Mouse (Mus musculus): ENCODE data around the gene Lrrc32. TPM values are rescaled to one million over a fixed set of nuclear protein-coding genes. Genes with fewer than 3 reads are reported as not detected.

Gene Lrrc32
- polyA plus RNA-seq, 1 experiment from 2014 or later, result 2.3 TPM

GRCm38 (mm10) chr7:98524401-98524800 is 35.3 kb downstream of the Lrrc32 start:
- no peaks in the 10 kb centered on the region for H3K27me3 ChIP-seq
- no peak overlapping the region for H3K9ac ChIP-seq (replicated peaks)
- H3K9me3 ChIP-seq, result no peaks in the 10 kb centered on the region
- no peak overlapping the region for H3K4me3 ChIP-seq
- no peaks in the 10 kb centered on the region for H3K36me3 ChIP-seq
- no peak for ATAC-seq (replicated peaks)
- peaks cover 21% of the 10 kb centered on the region for H3K4me1 ChIP-seq
- peak overlapping the region; percentile 41 for H3K27ac ChIP-seq (replicated peaks)
- H3K4me2 ChIP-seq (replicated peaks), result no peak overlapping the region
- WGBS, result 32% methylated on average over 6 of the region's 6 CpGs

- Histone ChIP-seq H3K27me3 (no peaks in the 10 kb centered on the region), H3K36me3 (no peaks in the 10 kb centered on the region), H3K9me3 (no peaks in the 10 kb centered on the region), H3K4me1 (peaks cover 21% of the 10 kb centered on the region), H3K27ac (replicated peaks) (no peak overlapping the region), H3K4me2 (replicated peaks) (no peak overlapping the region), H3K4me3 (no peak overlapping the region), H3K9ac (replicated peaks) (no peak overlapping the region)
- WGBS, result 85% methylated on average over 6 of the region's 6 CpGs
- no peak for ATAC-seq (replicated peaks)
Observed at GRCm38 (mm10) chr7:98524869-98525699, 36.0 kb downstream of the Lrrc32 start.

GRCm38 (mm10) chr7:98527085-98527484 is 38.0 kb downstream of the Lrrc32 start:
- H3K36me3 ChIP-seq, result no peaks in the 10 kb centered on the region
- no peak overlapping the region for H3K9ac ChIP-seq (replicated peaks)
- H3K27ac ChIP-seq (replicated peaks), result no peak overlapping the region
- H3K4me3 ChIP-seq, result no peak overlapping the region
- H3K4me2 ChIP-seq (replicated peaks), result no peak overlapping the region
- no peaks in the 10 kb centered on the region for H3K9me3 ChIP-seq
- H3K27me3 ChIP-seq, result no peaks in the 10 kb centered on the region
- ATAC-seq (replicated peaks), result no peak
- 96% methylated on average over 3 of the region's 3 CpGs for WGBS
- peaks cover 21% of the 10 kb centered on the region for H3K4me1 ChIP-seq

- Histone ChIP-seq H3K27ac (replicated peaks) (no peak overlapping the region), H3K9ac (replicated peaks) (no peak overlapping the region), H3K4me3 (no peak overlapping the region), H3K9me3 (no peaks in the 10 kb centered on the region), H3K4me1 (no peaks in the 10 kb centered on the region), H3K27me3 (no peaks in the 10 kb centered on the region), H3K4me2 (replicated peaks) (no peak overlapping the region), H3K36me3 (no peaks in the 10 kb centered on the region)
- ATAC-seq (replicated peaks), result no peak
- WGBS, result 75% methylated on average over 7 of the region's 7 CpGs
Observed at GRCm38 (mm10) chr7:98531612-98532011, 42.5 kb downstream of the Lrrc32 start.

GRCm38 (mm10) chr7:98532981-98533380 is 43.9 kb downstream of the Lrrc32 start:
- Histone ChIP-seq H3K4me1 (peaks cover 3% of the 10 kb centered on the region; the same call in 1 of the 2 replicates), H3K27me3 (no peaks in the 10 kb centered on the region), H3K4me2 (replicated peaks) (no peak overlapping the region), H3K4me3 (no peak overlapping the region), H3K27ac (replicated peaks) (no peak overlapping the region), H3K9ac (replicated peaks) (no peak overlapping the region), H3K9me3 (no peaks in the 10 kb centered on the region), H3K36me3 (no peaks in the 10 kb centered on the region)
- no peak for ATAC-seq (replicated peaks)
- WGBS, result 94% methylated on average over 4 of the region's 4 CpGs

GRCm38 (mm10) chr7:98534432-98534855 is 45.4 kb downstream of the Lrrc32 start:
- H3K4me2 ChIP-seq (replicated peaks), result no peak overlapping the region
- no peak for ATAC-seq (replicated peaks)
- H3K27me3 ChIP-seq, result no peaks in the 10 kb centered on the region
- H3K27ac ChIP-seq (replicated peaks), result no peak overlapping the region
- no peak overlapping the region for H3K4me3 ChIP-seq
- no peaks in the 10 kb centered on the region for H3K9me3 ChIP-seq
- H3K9ac ChIP-seq (replicated peaks), result no peak overlapping the region
- WGBS, result 93% methylated on average over 13 of the region's 13 CpGs
- H3K36me3 ChIP-seq, result no peaks in the 10 kb centered on the region
- peaks cover 6% of the 10 kb centered on the region; the same call in 1 of the 2 replicates for H3K4me1 ChIP-seq

GRCm38 (mm10) chr7:98535191-98535590 is 46.1 kb downstream of the Lrrc32 start:
- Histone ChIP-seq H3K9me3 (no peaks in the 10 kb centered on the region), H3K27ac (replicated peaks) (no peak overlapping the region), H3K4me2 (replicated peaks) (no peak overlapping the region), H3K4me1 (peaks cover 6% of the 10 kb centered on the region; the same call in 1 of the 2 replicates), H3K9ac (replicated peaks) (no peak overlapping the region), H3K4me3 (no peak overlapping the region), H3K27me3 (no peaks in the 10 kb centered on the region), H3K36me3 (no peaks in the 10 kb centered on the region)
- no peak for ATAC-seq (replicated peaks)
- WGBS, result 94% methylated on average over 6 of the region's 6 CpGs

- 94% methylated on average over 4 of the region's 4 CpGs for WGBS
Observed at GRCm38 (mm10) chr7:98535882-98536281, 46.8 kb downstream of the Lrrc32 start.

GRCm38 (mm10) chr7:98537210-98537966 is 48.3 kb downstream of the Lrrc32 start:
- Histone ChIP-seq H3K4me2 (replicated peaks) (no peak overlapping the region), H3K36me3 (no peaks in the 10 kb centered on the region), H3K9me3 (no peaks in the 10 kb centered on the region), H3K27ac (replicated peaks) (no peak overlapping the region), H3K9ac (replicated peaks) (no peak overlapping the region), H3K4me1 (peaks cover 6% of the 10 kb centered on the region; the same call in 1 of the 2 replicates), H3K4me3 (no peak overlapping the region), H3K27me3 (no peaks in the 10 kb centered on the region)
- 25% methylated on average over 9 of the region's 10 CpGs for WGBS
- ATAC-seq (replicated peaks), result no peak

More at GRCm38 (mm10) chr7:98535882-98536281, 46.8 kb downstream of the Lrrc32 start:
- H3K4me2 ChIP-seq (replicated peaks), result no peak overlapping the region
- H3K4me3 ChIP-seq, result no peak overlapping the region
- no peak overlapping the region for H3K9ac ChIP-seq (replicated peaks)
- H3K27ac ChIP-seq (replicated peaks), result no peak overlapping the region
- no peaks in the 10 kb centered on the region for H3K27me3 ChIP-seq
- peaks cover 6% of the 10 kb centered on the region; the same call in 1 of the 2 replicates for H3K4me1 ChIP-seq
- ATAC-seq (replicated peaks), result no peak
- no peaks in the 10 kb centered on the region for H3K9me3 ChIP-seq
- no peaks in the 10 kb centered on the region for H3K36me3 ChIP-seq

GRCm38 (mm10) chr7:98537967-98538573 is 49.0 kb downstream of the Lrrc32 start:
- no peak overlapping the region for H3K27ac ChIP-seq (replicated peaks)
- ATAC-seq (replicated peaks), result no peak
- H3K27me3 ChIP-seq, result no peaks in the 10 kb centered on the region
- no peak overlapping the region for H3K4me3 ChIP-seq
- H3K9me3 ChIP-seq, result no peaks in the 10 kb centered on the region
- H3K4me2 ChIP-seq (replicated peaks), result no peak overlapping the region
- WGBS, result 18% methylated on average over 8 of the region's 8 CpGs
- H3K4me1 ChIP-seq, result peaks cover 6% of the 10 kb centered on the region; the same call in 1 of the 2 replicates
- H3K9ac ChIP-seq (replicated peaks), result no peak overlapping the region
- H3K36me3 ChIP-seq, result no peaks in the 10 kb centered on the region

GRCm38 (mm10) chr7:98540879-98541278 is 51.8 kb downstream of the Lrrc32 start:
- no peak overlapping the region for H3K4me2 ChIP-seq (replicated peaks)
- H3K27me3 ChIP-seq, result no peaks in the 10 kb centered on the region
- no peak overlapping the region for H3K27ac ChIP-seq (replicated peaks)
- H3K4me1 ChIP-seq, result peaks cover 6% of the 10 kb centered on the region; the same call in 1 of the 2 replicates
- no peak for ATAC-seq (replicated peaks)
- no peaks in the 10 kb centered on the region for H3K36me3 ChIP-seq
- no peak overlapping the region for H3K9ac ChIP-seq (replicated peaks)
- H3K4me3 ChIP-seq, result no peak overlapping the region
- no peaks in the 10 kb centered on the region for H3K9me3 ChIP-seq
- WGBS, result 84% methylated on average over 2 of the region's 2 CpGs

GRCm38 (mm10) chr7:98541564-98541963 is 52.5 kb downstream of the Lrrc32 start:
- Histone ChIP-seq H3K4me1 (peaks cover 6% of the 10 kb centered on the region; the same call in 1 of the 2 replicates), H3K36me3 (no peaks in the 10 kb centered on the region), H3K9me3 (no peaks in the 10 kb centered on the region), H3K4me3 (no peak overlapping the region), H3K4me2 (replicated peaks) (no peak overlapping the region), H3K27ac (replicated peaks) (no peak overlapping the region), H3K27me3 (no peaks in the 10 kb centered on the region), H3K9ac (replicated peaks) (no peak overlapping the region)
- ATAC-seq (replicated peaks), result no peak
- WGBS, result 94% methylated on average over 5 of the region's 5 CpGs

All from forebrain, embryonic 15.5 days (tissue).